Mouse (Mus musculus) erythroid progenitor cell, adult 5-6 weeks (primary cell): ENCODE data around the gene Hs3st3a1. TPM values are rescaled to one million over a fixed set of nuclear protein-coding genes. Genes with fewer than 3 reads are reported as not detected.

Experiments used
- ATAC-seq: replicated peaks from 2 replicates; pipeline ENCODE4 v1.8.0; 2016; ENCODE audit warnings: moderate number of reproducible peaks, mild to moderate bottlenecking, moderate TSS enrichment, inconsistent platforms; ENCODE audit not compliant: poor library complexity, low FRiP score, severe bottlenecking
- total RNA-seq, 2 experiments: library from RNA; stranded (forward) in 1 of 2; stranded (reverse) in 1 of 2; fragments of 150-400 nt in 1 of 2; fragments of 186-747, 209-891 nt in 1 of 2; gene quantifications; 2 replicates each; pipeline versions ENCODE4 v1.2.3 to v1.2.4; 2015 to 2017; ENCODE audit warnings: low replicate concordance in 2 of 2

Gene Hs3st3a1
- total RNA-seq, 2 experiments from 2014 or later = not detected

DNA sequence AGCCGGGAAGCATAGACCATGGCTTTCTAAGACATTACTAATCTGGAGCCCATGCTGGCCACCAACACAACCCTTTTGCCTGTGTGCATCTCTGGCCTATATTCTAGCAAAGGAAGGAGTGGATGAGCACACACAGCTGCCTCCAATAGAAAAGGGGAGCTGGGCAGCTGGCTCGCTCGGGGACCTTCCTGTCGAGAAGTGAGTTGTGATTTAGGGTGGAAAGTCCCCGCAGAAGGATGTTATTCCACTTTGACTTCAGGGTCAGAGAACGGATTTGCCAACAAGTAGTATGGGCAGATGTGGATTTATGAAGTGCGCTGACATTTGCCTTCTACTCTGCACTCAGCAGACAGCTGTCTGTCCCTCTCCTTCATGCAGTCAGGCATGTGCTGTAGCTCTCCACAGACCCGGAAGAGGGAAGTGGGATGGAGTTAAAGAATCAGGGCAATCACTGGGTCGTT lies 108.1 kb downstream of the Hs3st3a1 start:
- ATAC-seq = no peak

DNA sequence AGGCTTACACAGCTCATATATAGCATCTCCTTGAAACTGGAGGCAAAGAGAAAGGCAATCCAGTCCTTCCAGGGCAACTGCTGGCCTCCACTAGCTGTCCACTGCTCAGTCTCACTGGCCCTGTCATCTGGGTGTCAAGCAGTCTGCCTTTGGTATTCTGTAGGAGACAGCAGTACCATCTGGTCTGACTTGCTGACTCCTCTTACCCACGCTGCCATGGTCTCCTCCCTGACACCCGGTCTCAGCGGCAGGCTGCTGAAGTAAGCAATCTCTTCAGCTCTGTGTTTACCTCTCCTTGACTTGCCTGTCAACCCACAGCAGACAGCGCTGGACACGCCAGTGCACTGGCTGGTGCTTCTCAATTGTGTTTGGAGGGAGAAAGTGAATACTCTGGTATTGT lies 109.1 kb downstream of the Hs3st3a1 start:
- ATAC-seq = no peak

DNA sequence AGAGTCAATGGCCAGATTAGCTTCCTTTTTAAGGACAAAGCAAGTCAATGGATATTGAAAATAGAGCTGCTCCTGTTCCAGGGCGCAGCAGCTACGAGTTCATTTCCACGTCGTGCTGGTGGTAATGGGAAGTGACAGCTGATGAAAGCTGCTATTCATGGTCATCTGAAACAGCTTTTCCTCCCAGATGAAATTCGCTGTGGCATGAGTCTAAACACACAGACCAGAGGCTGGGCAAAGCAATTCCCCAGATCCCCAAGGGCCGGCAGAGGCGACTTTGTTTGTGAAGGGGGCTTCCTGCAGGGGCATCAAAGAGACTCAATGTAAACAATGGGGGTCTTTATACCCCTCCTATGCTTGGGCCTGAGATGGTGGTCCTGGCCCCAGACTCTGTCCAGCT lies 114.2 kb downstream of the Hs3st3a1 start:
- no peak for ATAC-seq

DNA sequence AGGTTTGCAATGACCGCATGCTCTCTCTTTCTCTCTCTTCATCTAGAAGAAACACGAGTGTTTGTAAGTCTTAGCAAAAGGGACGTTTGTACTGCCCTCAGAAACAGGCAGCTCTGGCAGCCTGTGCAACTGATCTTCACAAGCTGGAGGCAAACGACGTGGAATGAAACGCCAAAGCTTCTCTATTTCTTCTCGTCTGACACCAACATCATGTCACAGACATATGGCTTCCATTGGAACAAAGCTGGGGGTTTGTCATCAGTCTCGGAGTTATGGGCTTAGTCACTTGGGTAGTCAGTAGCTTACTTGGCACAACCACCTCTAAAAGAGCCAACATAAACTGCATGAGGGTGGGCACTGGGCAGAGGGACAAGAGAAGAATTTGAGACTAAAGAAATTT lies 114.8 kb downstream of the Hs3st3a1 start:
- ATAC-seq = no peak

DNA sequence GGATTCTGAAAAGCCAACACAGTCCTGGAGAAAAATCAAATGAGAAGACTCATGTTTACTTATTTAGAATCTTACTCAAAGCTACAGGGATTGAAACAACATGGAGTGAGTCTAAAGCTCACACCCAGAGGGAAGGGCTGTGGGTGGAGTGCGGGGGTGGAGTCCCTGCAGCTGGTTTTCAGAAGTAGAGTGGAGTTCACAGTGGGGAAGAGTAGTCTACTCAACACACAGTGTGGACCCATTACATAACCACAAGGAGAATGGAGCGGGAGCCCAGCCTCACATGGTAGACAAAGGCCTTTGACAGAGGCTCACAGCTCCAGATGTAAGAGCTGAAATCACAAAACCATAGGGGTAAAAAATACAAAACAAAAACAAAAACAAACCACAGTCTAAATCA lies 123.2 kb downstream of the Hs3st3a1 start:
- no peak for ATAC-seq

DNA sequence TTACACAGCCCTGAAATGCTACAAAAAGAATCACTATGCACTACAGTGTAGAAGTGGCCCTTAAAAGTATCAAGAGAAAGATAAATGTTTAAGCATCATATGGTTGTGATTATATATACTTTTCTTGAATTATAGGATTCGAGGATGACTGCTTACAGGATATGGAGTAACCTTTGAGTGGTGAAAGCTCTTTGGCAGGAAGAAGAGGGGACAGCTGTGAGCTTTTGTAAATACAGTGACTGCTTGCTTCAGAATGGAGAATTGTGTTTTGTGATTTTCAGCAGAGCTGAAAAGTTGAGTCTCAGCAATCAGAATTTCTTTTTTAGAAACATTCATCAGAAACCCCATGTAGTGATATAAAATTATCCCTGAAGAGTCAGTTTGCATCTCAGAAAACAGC lies 124.3 kb downstream of the Hs3st3a1 start:
- ATAC-seq = no peak

DNA sequence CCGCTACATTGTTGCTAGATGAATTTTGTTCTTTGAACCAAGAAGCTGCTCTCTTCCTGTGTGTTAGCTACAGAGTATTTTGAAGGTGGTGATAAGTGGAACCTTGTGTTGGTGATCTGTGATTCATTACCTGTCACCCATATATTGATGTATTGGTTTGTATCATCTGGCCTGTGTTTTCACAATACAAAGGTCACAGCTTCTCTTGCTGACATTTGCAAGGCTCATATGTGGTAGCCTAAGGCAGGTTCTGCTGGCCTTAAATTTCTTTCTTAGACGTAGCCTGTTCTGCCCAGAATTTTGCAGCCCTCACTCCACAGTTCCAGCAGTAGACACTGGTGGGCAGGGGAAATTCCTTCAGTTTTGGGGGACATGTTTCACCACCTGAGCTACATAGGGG lies 125.3 kb downstream of the Hs3st3a1 start:
- ATAC-seq = no peak

DNA sequence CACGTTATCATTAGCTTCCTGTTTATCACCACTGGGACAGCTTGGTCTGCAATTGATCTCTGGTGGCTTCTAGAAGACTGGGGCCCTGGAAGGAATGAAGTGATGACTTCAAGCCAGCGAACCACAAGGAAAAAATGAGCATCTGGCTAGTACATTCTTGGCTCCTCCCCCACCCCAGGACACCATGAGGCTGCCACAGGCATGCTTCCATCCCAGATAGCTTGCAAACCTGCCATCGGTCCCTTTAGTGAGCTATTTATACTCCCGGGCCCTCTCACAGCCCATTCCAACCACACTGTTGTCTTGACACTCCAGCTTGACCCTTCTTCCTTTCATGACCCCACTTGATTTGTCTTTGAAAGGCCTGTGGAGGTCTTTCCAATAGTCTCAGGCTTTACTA lies 127.6 kb downstream of the Hs3st3a1 start:
- ATAC-seq = no peak

Other genes starting within 250 kb of the Hs3st3a1 start
- not detected in 2 replicates for gene F930015N05Rik, start 1.3 kb downstream of the Hs3st3a1 start, total RNA-seq (2015; ENCODE audit: low replicate concordance)
- not detected in 2 replicates for gene F930015N05Rik, start 1.3 kb downstream of the Hs3st3a1 start, total RNA-seq (2017; ENCODE audit: low replicate concordance)